Mouse (Mus musculus): ENCODE data around the gene Iqcd. TPM values are rescaled to one million over a fixed set of nuclear protein-coding genes. Genes with fewer than 3 reads are reported as not detected.

Iqcd gene
- polyA plus RNA-seq, 1 experiment from 2014 or later, result 0.33 TPM

GRCm38 (mm10) chr5:120587616-120587926 lies 1.2 kb upstream of the Iqcd start:
- H3K36me3 ChIP-seq, result peaks cover 22% of the 10 kb centered on the region
- H3K9me3 ChIP-seq (replicated peaks), result no peaks in the 10 kb centered on the region
- H3K27ac ChIP-seq (ENCODE audit: poor library complexity, severe bottlenecking), result peak overlapping the region; percentile 82
- H3K4me1 ChIP-seq (replicated peaks), result peaks cover 27% of the 10 kb centered on the region
- peak overlapping the region; percentile 93 for H3K4me3 ChIP-seq
- H3K4me2 ChIP-seq, result peak overlapping the region; percentile 92
- WGBS, result 17% methylated on average over 9 of the region's 9 CpGs
- no peaks in the 10 kb centered on the region for H3K27me3 ChIP-seq (replicated peaks)
- peak overlapping the region; percentile 93 for H3K9ac ChIP-seq
- 0 out of 2 replicates have a peak, but pooled peaks have one; percentile 12 for ATAC-seq (ENCODE audit: insufficient number of reproducible peaks, low FRiP score)

GRCm38 (mm10) chr5:120587940-120588568 lies 762 bp upstream of the Iqcd start:
- H3K9me3 ChIP-seq (replicated peaks), result no peaks in the 10 kb centered on the region
- H3K9ac ChIP-seq, result peak overlapping the region; percentile 93
- H3K27me3 ChIP-seq (replicated peaks), result no peaks in the 10 kb centered on the region
- peaks cover 27% of the 10 kb centered on the region for H3K4me1 ChIP-seq (replicated peaks)
- peak overlapping the region; percentile 82 for H3K27ac ChIP-seq (ENCODE audit: poor library complexity, severe bottlenecking)
- H3K4me3 ChIP-seq, result peak overlapping the region; percentile 93
- H3K36me3 ChIP-seq, result peaks cover 19% of the 10 kb centered on the region
- H3K4me2 ChIP-seq, result peak overlapping the region; percentile 92
- peak; percentile 3; the same call in 1 of the 2 replicates for ATAC-seq (ENCODE audit: insufficient number of reproducible peaks, low FRiP score)
- WGBS, result 2% methylated on average over 28 of the region's 29 CpGs

- Histone ChIP-seq H3K36me3 (no peaks in the 10 kb centered on the region), H3K9ac (no peak overlapping the region), H3K27ac (ENCODE audit: poor library complexity, severe bottlenecking) (no peak overlapping the region), H3K4me2 (no peak overlapping the region), H3K4me1 (replicated peaks) (peaks cover 27% of the 10 kb centered on the region), H3K4me3 (no peak overlapping the region), H3K27me3 (replicated peaks) (0 out of 2 replicates have a peak, but pooled peaks cover 6% of the 10 kb centered on the region), H3K9me3 (replicated peaks) (no peaks in the 10 kb centered on the region)
- no peak for ATAC-seq (ENCODE audit: insufficient number of reproducible peaks, low FRiP score)
- 67% methylated on average over 16 of the region's 16 CpGs for WGBS
Measured at GRCm38 (mm10) chr5:120590356-120591010, 1.7 kb downstream of the Iqcd start.

GRCm38 (mm10) chr5:120592141-120592540 lies 3.3 kb downstream of the Iqcd start:
- no peak for ATAC-seq (ENCODE audit: insufficient number of reproducible peaks, low FRiP score)

GRCm38 (mm10) chr5:120594485-120594884 lies 5.7 kb downstream of the Iqcd start:
- Histone ChIP-seq H3K4me2 (no peak overlapping the region), H3K27me3 (replicated peaks) (peaks cover 44% of the 10 kb centered on the region), H3K4me1 (replicated peaks) (0 out of 2 replicates have a peak, but pooled peaks cover 2% of the 10 kb centered on the region), H3K4me3 (no peak overlapping the region), H3K9ac (no peak overlapping the region), H3K36me3 (no peaks in the 10 kb centered on the region), H3K9me3 (replicated peaks) (no peaks in the 10 kb centered on the region), H3K27ac (ENCODE audit: poor library complexity, severe bottlenecking) (no peak overlapping the region)
- ATAC-seq (ENCODE audit: insufficient number of reproducible peaks, low FRiP score), result no peak
- 82% methylated on average over 6 of the region's 6 CpGs for WGBS

More at GRCm38 (mm10) chr5:120592141-120592540, 3.3 kb downstream of the Iqcd start:
- WGBS, result 62% methylated on average over 7 of the region's 7 CpGs
- no peaks in the 10 kb centered on the region for H3K36me3 ChIP-seq
- no peaks in the 10 kb centered on the region for H3K9me3 ChIP-seq (replicated peaks)
- no peak overlapping the region for H3K4me3 ChIP-seq
- H3K27me3 ChIP-seq (replicated peaks), result peaks cover 21% of the 10 kb centered on the region
- H3K4me1 ChIP-seq (replicated peaks), result peaks cover 14% of the 10 kb centered on the region
- no peak overlapping the region for H3K27ac ChIP-seq (ENCODE audit: poor library complexity, severe bottlenecking)
- H3K4me2 ChIP-seq, result no peak overlapping the region
- no peak overlapping the region for H3K9ac ChIP-seq

- Histone ChIP-seq H3K4me1 (replicated peaks) (peaks cover 24% of the 10 kb centered on the region), H3K4me2 (no peak overlapping the region), H3K9ac (no peak overlapping the region), H3K4me3 (no peak overlapping the region), H3K36me3 (no peaks in the 10 kb centered on the region), H3K27ac (ENCODE audit: poor library complexity, severe bottlenecking) (no peak overlapping the region), H3K27me3 (replicated peaks) (peaks cover 53% of the 10 kb centered on the region), H3K9me3 (replicated peaks) (no peaks in the 10 kb centered on the region)
- ATAC-seq (ENCODE audit: insufficient number of reproducible peaks, low FRiP score), result peak; percentile 56; the same call in 1 of the 2 replicates
- 54% methylated on average over 6 of the region's 6 CpGs for WGBS
Measured at GRCm38 (mm10) chr5:120599625-120600024, 10.8 kb downstream of the Iqcd start.

- Histone ChIP-seq H3K4me3 (no peak overlapping the region), H3K27me3 (replicated peaks) (peaks cover 44% of the 10 kb centered on the region), H3K27ac (ENCODE audit: poor library complexity, severe bottlenecking) (no peak overlapping the region; the same call in 1 of the 2 replicates), H3K4me2 (no peak overlapping the region), H3K9me3 (replicated peaks) (no peaks in the 10 kb centered on the region), H3K9ac (no peak overlapping the region), H3K4me1 (replicated peaks) (peaks cover 30% of the 10 kb centered on the region), H3K36me3 (no peaks in the 10 kb centered on the region)
- 37% methylated on average over 11 of the region's 11 CpGs for WGBS
- no peak for ATAC-seq (ENCODE audit: insufficient number of reproducible peaks, low FRiP score)
Measured at GRCm38 (mm10) chr5:120600946-120601668, 12.3 kb downstream of the Iqcd start.

- ATAC-seq (ENCODE audit: insufficient number of reproducible peaks, low FRiP score), result no peak
- Histone ChIP-seq H3K36me3 (no peaks in the 10 kb centered on the region), H3K4me1 (replicated peaks) (peaks cover 30% of the 10 kb centered on the region), H3K27ac (ENCODE audit: poor library complexity, severe bottlenecking) (no peak overlapping the region), H3K4me2 (no peak overlapping the region), H3K4me3 (no peak overlapping the region), H3K9me3 (replicated peaks) (no peaks in the 10 kb centered on the region), H3K27me3 (replicated peaks) (peaks cover 35% of the 10 kb centered on the region), H3K9ac (no peak overlapping the region)
- WGBS, result 93% methylated on average over 12 of the region's 12 CpGs
Measured at GRCm38 (mm10) chr5:120602210-120602609, 13.4 kb downstream of the Iqcd start.

GRCm38 (mm10) chr5:120603515-120603914 lies 14.7 kb downstream of the Iqcd start:
- 69% methylated on average over 7 of the region's 7 CpGs for WGBS

GRCm38 (mm10) chr5:120604839-120605238 lies 16.0 kb downstream of the Iqcd start:
- ATAC-seq (ENCODE audit: insufficient number of reproducible peaks, low FRiP score), result no peak; the same call in 1 of the 2 replicates
- H3K9me3 ChIP-seq (replicated peaks), result no peaks in the 10 kb centered on the region
- H3K4me3 ChIP-seq, result peak overlapping the region; percentile 41
- peaks cover 11% of the 10 kb centered on the region for H3K36me3 ChIP-seq
- H3K4me1 ChIP-seq (replicated peaks), result peaks cover 24% of the 10 kb centered on the region
- peak overlapping the region; percentile 69 for H3K4me2 ChIP-seq
- 2% methylated on average over 6 of the region's 6 CpGs for WGBS
- H3K27ac ChIP-seq (ENCODE audit: poor library complexity, severe bottlenecking), result no peak overlapping the region
- peaks cover 13% of the 10 kb centered on the region; the same call in 1 of the 2 replicates for H3K27me3 ChIP-seq (replicated peaks)
- H3K9ac ChIP-seq, result peak overlapping the region; percentile 57; the same call in 1 of the 2 replicates

More at GRCm38 (mm10) chr5:120603515-120603914, 14.7 kb downstream of the Iqcd start:
- no peak for ATAC-seq (ENCODE audit: insufficient number of reproducible peaks, low FRiP score)
- no peak overlapping the region for H3K27ac ChIP-seq (ENCODE audit: poor library complexity, severe bottlenecking)
- H3K36me3 ChIP-seq, result peaks cover 6% of the 10 kb centered on the region
- no peak overlapping the region for H3K9ac ChIP-seq
- H3K4me1 ChIP-seq (replicated peaks), result peaks cover 30% of the 10 kb centered on the region
- no peak overlapping the region for H3K4me2 ChIP-seq
- H3K9me3 ChIP-seq (replicated peaks), result no peaks in the 10 kb centered on the region
- H3K27me3 ChIP-seq (replicated peaks), result peaks cover 22% of the 10 kb centered on the region
- H3K4me3 ChIP-seq, result no peak overlapping the region

- H3K4me2 ChIP-seq, result peak overlapping the region; percentile 69
- H3K4me3 ChIP-seq, result peak overlapping the region; percentile 41
- H3K4me1 ChIP-seq (replicated peaks), result peaks cover 20% of the 10 kb centered on the region
- WGBS, result 4% methylated on average over 10 of the region's 10 CpGs
- H3K27me3 ChIP-seq (replicated peaks), result peaks cover 13% of the 10 kb centered on the region; the same call in 1 of the 2 replicates
- peak overlapping the region; percentile 57; the same call in 1 of the 2 replicates for H3K9ac ChIP-seq
- H3K36me3 ChIP-seq, result peaks cover 11% of the 10 kb centered on the region
- no peaks in the 10 kb centered on the region for H3K9me3 ChIP-seq (replicated peaks)
- no peak; the same call in 1 of the 2 replicates for ATAC-seq (ENCODE audit: insufficient number of reproducible peaks, low FRiP score)
- H3K27ac ChIP-seq (ENCODE audit: poor library complexity, severe bottlenecking), result no peak overlapping the region
Measured at GRCm38 (mm10) chr5:120605241-120605661, 16.4 kb downstream of the Iqcd start.
